Mouse (Mus musculus) brain, embryonic 18.5 days (tissue): Measurements from ENCODE around the gene Ptprs.

ENCODE experiments used
- DNase-seq: peaks from one replicate; pipeline ENCODE4 v3.0.0-alpha.2; 2012; ENCODE audit warnings: low read depth, low spot score

The Ptprs gene

DNA sequence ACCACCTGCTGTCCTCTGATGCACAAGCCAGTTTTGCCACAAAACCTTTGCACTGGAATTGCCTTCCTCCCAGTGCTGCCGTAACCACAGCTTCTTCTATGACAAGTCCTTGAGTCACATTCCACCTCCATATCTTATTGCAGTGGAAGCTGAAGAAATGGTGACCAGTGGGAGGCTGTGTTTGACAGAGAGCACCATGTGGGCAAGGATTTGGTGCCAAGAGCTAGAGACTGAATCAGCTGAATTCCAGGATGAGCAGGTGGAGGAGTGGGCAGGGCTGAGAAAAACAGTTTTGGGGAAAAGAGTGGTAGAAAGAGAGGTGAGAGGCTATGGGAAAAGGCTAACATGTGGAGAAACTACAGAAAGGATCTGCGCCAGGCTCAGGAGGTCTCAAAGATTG is 17.6 kb upstream of the Ptprs start:
- no peak for DNase-seq

DNA sequence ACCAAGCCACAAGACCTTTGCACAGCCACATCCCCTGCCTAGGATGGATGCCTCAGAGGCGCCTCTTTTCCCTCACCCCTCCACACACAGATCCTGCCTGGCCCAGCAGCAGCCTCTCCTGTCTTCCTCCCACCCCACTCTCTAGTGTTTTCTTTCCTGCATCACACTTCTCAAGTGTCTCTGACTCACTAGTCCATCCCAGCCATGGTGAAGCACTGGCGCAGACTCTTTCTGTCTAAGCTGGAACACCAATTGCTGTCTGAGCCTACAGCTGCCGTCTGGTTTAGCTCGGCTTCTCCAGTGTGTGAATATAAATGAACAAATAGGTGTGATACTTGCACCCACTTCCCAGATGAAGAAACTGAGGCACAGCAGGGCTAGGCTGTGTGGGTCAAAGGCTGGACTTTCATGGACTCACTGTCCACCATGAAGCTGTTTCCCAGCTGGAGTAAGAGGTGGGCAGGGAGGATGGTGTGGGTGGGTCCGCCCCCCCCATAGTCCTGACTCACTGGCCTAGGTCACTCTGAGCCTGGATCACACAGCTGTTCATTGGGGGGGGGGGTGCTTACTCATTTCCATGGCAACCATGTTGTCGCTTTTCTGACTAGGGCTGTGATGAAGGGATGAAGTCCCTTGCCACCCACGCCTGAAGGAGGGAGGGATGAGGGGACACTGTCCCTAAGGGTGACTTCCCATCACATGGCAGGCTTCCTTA is 14.3 kb upstream of the Ptprs start:
- DNase-seq, result no peak

GRCm38 (mm10) chr17:56488028-56488427 is 11.7 kb upstream of the Ptprs start:
- no peak for DNase-seq

- DNase-seq, result no peak
These were observed 11.2 kb upstream of the Ptprs start for GRCm38 (mm10) chr17:56487441-56487888.

- no peak for DNase-seq
These were observed 9.6 kb upstream of the Ptprs start for GRCm38 (mm10) chr17:56485926-56486325.

GRCm38 (mm10) chr17:56485118-56485517 is 8.8 kb upstream of the Ptprs start:
- DNase-seq, result no peak

DNA sequence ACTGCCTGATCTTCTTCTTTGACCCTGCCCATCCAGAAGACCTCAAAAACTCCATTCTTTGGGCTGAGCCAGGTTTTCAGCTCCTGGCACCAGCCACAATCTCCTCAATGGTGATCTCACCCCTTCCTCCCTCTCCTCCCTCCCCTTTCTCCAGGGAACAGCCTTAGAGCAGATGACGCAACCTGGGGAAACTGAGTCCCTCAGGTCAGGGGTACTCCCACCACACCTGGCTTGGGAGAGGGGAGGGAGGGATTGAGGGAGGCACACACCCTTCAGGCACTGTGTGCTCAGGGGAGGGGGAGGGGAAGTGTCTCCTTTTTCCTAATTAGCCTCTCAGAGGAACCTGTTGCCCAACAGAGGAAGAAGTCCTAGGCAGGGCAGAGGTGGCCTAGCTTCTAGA is 6.4 kb upstream of the Ptprs start:
- no peak for DNase-seq

DNA sequence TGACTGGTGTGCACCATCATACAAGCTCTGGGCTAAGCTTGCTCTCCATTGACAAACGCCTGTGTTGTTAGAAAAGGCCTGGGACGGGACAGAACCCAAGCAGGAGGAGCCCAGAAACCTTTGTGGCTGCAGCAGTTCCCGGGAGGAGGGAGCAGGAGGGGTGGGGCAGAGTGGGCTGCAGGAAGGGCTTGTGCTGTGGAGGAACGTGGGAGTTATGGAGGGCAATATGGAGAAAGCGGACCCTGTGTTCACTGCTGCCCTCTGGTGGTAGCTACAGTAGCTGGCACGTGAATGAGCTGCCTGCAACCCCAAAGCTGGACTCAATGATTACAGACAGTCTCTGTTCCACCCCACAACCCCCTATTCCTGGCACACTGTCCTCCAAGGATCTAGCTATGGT is 3.1 kb upstream of the Ptprs start:
- no peak for DNase-seq

GRCm38 (mm10) chr17:56478191-56478611 is 1.9 kb upstream of the Ptprs start:
- no peak for DNase-seq

- DNase-seq, result no peak
These were observed 1.0 kb upstream of the Ptprs start for GRCm38 (mm10) chr17:56477191-56477818.

GRCm38 (mm10) chr17:56475584-56476401 is 490 bp downstream of the Ptprs start:
- DNase-seq, result no peak

DNA sequence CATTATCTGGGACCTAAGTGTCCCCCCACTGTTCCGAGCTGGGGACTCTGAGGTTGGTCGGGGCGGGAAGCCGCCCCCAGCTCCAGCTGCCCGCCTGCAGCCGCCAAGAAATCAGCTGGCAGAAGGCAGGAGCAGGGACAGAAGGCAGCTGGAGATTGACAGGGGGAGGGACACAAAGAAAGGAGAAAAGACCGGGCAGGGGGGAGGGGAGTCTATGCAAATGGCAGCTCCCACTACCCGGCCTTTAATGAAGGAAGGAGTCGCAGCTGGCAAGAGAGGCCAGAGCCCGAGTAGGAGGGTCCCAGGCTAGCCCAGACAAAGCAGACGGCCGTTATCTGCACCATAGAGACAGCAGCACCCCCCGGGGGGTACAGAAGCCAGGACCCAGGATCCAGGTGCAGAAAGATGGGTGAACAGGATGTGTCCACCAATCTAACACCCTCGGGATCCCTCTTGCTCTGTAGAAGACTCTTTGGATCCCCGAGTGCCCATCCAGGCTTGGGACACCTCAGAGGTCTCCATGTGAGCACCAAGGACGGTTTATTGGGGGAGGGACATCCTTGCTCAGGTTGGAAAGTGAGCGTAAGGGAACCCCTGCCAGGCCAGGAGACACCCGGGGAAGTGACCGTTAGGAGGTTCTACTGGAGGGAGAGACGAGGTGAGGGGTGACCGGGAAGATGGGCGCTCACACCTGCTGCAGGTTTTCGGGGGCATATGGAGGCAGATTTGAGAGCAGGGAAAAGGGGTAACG is 1.3 kb downstream of the Ptprs start:
- DNase-seq, result no peak

DNA sequence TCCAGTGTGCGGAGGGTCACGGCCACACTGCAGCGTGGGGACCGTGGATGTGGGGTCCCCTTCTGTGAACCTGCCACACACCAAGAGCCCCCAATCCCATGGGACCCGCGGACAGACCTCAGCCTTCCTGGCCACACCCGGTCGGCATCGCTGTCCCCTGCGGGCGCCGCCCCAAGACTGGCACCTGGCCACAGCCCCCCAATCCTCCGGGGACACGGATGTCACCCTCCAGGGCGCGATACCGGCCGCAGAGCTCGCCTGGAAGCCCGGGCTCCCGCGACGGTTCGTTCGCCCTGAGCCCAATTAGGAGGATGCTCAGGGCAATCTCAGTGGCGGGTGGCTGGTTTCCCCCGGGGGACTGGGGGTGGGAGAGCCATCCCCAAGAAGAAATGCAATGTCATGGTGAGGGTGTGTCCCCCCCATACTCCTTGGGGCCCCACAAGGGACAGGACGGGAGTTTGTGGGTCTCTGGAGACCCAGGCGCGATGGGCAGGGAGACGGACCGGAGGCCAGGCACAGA is 1.9 kb downstream of the Ptprs start:
- no peak for DNase-seq

GRCm38 (mm10) chr17:56473611-56473905 is 2.7 kb downstream of the Ptprs start:
- no peak for DNase-seq

DNA sequence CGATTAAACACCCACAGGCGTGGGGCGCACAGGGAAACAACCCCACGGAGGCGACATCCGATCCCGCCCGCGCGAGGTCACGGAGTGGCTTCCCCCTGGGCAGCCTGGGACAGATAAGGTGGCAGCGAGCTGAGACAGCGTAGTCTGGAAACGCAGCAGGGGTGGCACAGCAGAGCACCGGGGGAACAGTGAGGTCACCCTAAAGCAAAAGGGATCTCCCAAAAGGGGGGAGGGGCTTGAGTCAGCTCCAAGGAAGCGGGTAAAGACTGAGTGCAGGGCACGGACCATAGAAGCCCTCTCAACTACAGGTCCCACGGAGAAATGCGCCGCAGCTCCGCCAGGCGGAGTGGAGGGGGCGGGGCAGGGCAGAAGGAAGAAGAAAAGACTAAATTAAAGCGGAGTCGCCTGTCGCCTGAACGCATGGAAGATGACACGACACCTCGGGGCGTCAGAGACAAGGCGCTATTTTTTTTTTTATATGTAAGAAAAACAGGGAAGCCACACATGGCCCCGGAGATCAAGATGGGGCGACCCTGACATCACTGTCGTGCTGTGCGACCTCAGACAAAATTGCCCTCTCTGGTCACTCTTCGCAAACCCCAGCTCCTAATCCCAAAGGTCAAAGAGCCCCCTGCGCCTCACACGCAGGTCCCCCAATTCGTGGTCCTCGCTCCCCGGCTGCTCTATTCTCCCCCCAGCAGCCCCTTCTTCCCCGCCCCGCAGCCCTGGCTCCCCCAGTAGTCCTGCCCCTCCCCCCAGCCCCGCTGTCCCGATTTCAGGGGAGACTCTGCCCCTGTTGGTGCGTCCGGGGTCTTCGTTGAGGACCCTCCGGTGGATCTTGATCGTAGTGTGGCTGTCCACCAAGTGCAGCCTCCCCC is 3.3 kb downstream of the Ptprs start:
- no peak for DNase-seq

GRCm38 (mm10) chr17:56472121-56472520 is 4.2 kb downstream of the Ptprs start:
- DNase-seq, result no peak

- no peak for DNase-seq
These were observed 5.1 kb downstream of the Ptprs start for GRCm38 (mm10) chr17:56471136-56471535.

DNA sequence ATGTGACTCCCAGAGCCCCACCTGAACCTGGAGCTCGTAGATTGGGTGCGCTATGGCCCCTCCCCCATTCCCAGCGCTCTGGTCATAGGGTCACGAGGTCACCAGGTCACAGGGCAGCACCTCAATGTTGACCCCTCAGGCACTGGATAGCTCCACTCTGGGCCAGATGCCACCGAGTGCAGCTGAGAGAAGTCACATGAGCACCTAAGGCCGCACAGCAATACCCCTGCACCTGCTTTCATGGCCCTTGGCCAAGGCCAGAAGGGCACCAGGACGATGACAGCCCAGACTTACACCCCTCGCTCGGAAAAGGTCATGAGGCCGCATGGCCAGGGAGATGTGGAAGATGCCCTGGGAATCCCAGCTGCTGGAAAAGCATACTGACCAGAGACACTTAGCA is 5.7 kb downstream of the Ptprs start:
- DNase-seq, result no peak

- DNase-seq, result no peak
These were observed 6.3 kb downstream of the Ptprs start for GRCm38 (mm10) chr17:56470001-56470436.

GRCm38 (mm10) chr17:56469275-56469674 is 7.0 kb downstream of the Ptprs start:
- no peak for DNase-seq

GRCm38 (mm10) chr17:56468870-56469269 is 7.4 kb downstream of the Ptprs start:
- no peak for DNase-seq
